Comparison of ENCODE assay signal across 8 mouse cellular contexts in genomic region chr1:66817865-66818315, GRCm38 (mm10). TPM values are rescaled to one million over a fixed set of nuclear protein-coding genes. Genes with fewer than 3 reads are reported as not detected.
DNase-seq lines count a peak whose midpoint lies in the region; ATAC-seq and TF ChIP-seq lines count a peak whose summit lies in the region.

No protein-coding gene starts in this region.

- peak overlapping the region; percentile 62 for H3K4me3 ChIP-seq in heart, embryonic 11.5 days (ENCODE audit: low read depth, low read length)
- H3K4me3 ChIP-seq in C2C12 (ENCODE audit: insufficient read depth, poor library complexity, severe bottlenecking) = peak overlapping the region; percentile 56
- peak overlapping the region; percentile 85 for H3K4me3 ChIP-seq in cortical plate, adult 2 months (ENCODE audit: insufficient read depth, low read length)
- H3K4me3 ChIP-seq in intestine, embryonic 15.5 days (replicated peaks) = peak overlapping the region; percentile 84
- peak overlapping the region; percentile 77 for H3K4me3 ChIP-seq in neural tube, embryonic 12.5 days

- no peaks in the 10 kb centered on the region for H3K27me3 ChIP-seq in heart, embryonic 11.5 days (ENCODE audit: control insufficient read depth, insufficient read depth, low read length)
- H3K27me3 ChIP-seq in C2C12 (ENCODE audit: control insufficient read depth, insufficient read depth, insufficient read length) = no peaks in the 10 kb centered on the region
- H3K27me3 ChIP-seq in intestine, embryonic 15.5 days (replicated peaks) = no peaks in the 10 kb centered on the region
- H3K27me3 ChIP-seq in neural tube, embryonic 12.5 days (replicated peaks) = 0 out of 2 replicates have a peak, but pooled peaks cover 2% of the 10 kb centered on the region

- H3ac ChIP-seq in C2C12 (ENCODE audit: control insufficient read depth, insufficient read length, low read depth) = peak overlapping the region; percentile 70

- peaks cover 10% of the 10 kb centered on the region for H3K79me3 ChIP-seq in C2C12 (ENCODE audit: low read depth)

- H3K36me3 ChIP-seq in heart, embryonic 11.5 days (ENCODE audit: control insufficient read depth, insufficient read depth, low read length) = no peaks in the 10 kb centered on the region
- no peaks in the 10 kb centered on the region for H3K36me3 ChIP-seq in C2C12 (ENCODE audit: control insufficient read depth, insufficient read depth)
- H3K36me3 ChIP-seq in intestine, embryonic 15.5 days = no peaks in the 10 kb centered on the region
- H3K36me3 ChIP-seq in neural tube, embryonic 12.5 days = no peaks in the 10 kb centered on the region

- TF ChIP-seq CTCF in C2C12 (IDR thresholded peaks at IDR 0.05; ENCODE audit: control insufficient read depth, insufficient read depth, insufficient read length) = no peak
- no peak for TF ChIP-seq CTCF in cortical plate, adult 2 months (IDR thresholded peaks at IDR 0.05; ENCODE audit: extremely low read depth, insufficient read depth, low read length)

- ATAC-seq in heart, embryonic 11.5 days (replicated peaks; ENCODE audit: insufficient number of reproducible peaks, low FRiP score, low TSS enrichment) = 0 out of 2 replicates have a peak, but pooled peaks have one; percentile 19
- ATAC-seq in intestine, embryonic 15.5 days = peak; percentile 60
- ATAC-seq in neural tube, embryonic 12.5 days (ENCODE audit: low FRiP score, low read depth) = peak; percentile 61

- no peak for TF ChIP-seq POLR2A in cortical plate, adult 2 months (IDR thresholded peaks at IDR 0.05; ENCODE audit: extremely low read depth, insufficient read depth, low read length)

- peak overlapping the region; percentile 97 for H3K27ac ChIP-seq in heart, embryonic 11.5 days (ENCODE audit: low read depth, low read length)
- no peak overlapping the region for H3K27ac ChIP-seq in cortical plate, adult 2 months (ENCODE audit: insufficient read depth, low read length)
- H3K27ac ChIP-seq in intestine, embryonic 15.5 days = peak overlapping the region; percentile 97
- H3K27ac ChIP-seq in neural tube, embryonic 12.5 days = peak overlapping the region; percentile 95; the same call in 1 of the 2 replicates

- peak overlapping the region; percentile 93 for H3K9ac ChIP-seq in heart, embryonic 11.5 days (ENCODE audit: low read depth, low read length)
- H3K9ac ChIP-seq in intestine, embryonic 15.5 days = peak overlapping the region; percentile 79
- H3K9ac ChIP-seq in neural tube, embryonic 12.5 days = peak overlapping the region; percentile 90

- DNase-seq in heart, adult 9 months (ENCODE audit: low spot score in 2 of 2) = no peak
- no peak for DNase-seq in cerebellum, adult 11-12 months
- no peak for DNase-seq in adrenal gland, adult 18-20 months (ENCODE audit: low spot score in 2 of 2)

- peak overlapping the region; percentile 86 for H3K4me2 ChIP-seq in heart, embryonic 11.5 days
- H3K4me2 ChIP-seq in intestine, embryonic 15.5 days (replicated peaks) = peak overlapping the region; percentile 83
- H3K4me2 ChIP-seq in neural tube, embryonic 12.5 days (replicated peaks) = peak overlapping the region; percentile 75

- peaks cover 8% of the 10 kb centered on the region; the same call in 1 of the 2 replicates for H3K4me1 ChIP-seq in heart, embryonic 11.5 days (ENCODE audit: control insufficient read depth, insufficient read depth, low read length)
- H3K4me1 ChIP-seq in cortical plate, adult 2 months (ENCODE audit: control insufficient read depth, insufficient read depth, low read length) = peaks cover 4% of the 10 kb centered on the region; the same call in 1 of the 2 replicates
- no peaks in the 10 kb centered on the region for H3K4me1 ChIP-seq in intestine, embryonic 15.5 days (replicated peaks)
- peaks cover 17% of the 10 kb centered on the region for H3K4me1 ChIP-seq in neural tube, embryonic 12.5 days

- H3K9me3 ChIP-seq in heart, embryonic 11.5 days (replicated peaks; ENCODE audit: control insufficient read depth, low read length) = no peaks in the 10 kb centered on the region
- H3K9me3 ChIP-seq in intestine, embryonic 15.5 days = no peaks in the 10 kb centered on the region
- no peaks in the 10 kb centered on the region for H3K9me3 ChIP-seq in neural tube, embryonic 12.5 days

- peaks cover 34% of the 10 kb centered on the region for H3K79me2 ChIP-seq in C2C12 (ENCODE audit: control insufficient read depth, insufficient read depth)

- WGBS in heart, embryonic 11.5 days (ENCODE audit: insufficient replicate concordance) = under 1% methylated on average over 20 of the region's 20 CpGs
- WGBS in intestine, embryonic 15.5 days = under 1% methylated on average over 20 of the region's 20 CpGs
- WGBS in neural tube, embryonic 12.5 days = under 1% methylated on average over 20 of the region's 20 CpGs

TF ChIP-seq in C2C12, 6 proteins besides CTCF, POLR2A, EP300 and RAD21:
- TF ChIP-seq MYOD1 (IDR thresholded peaks at IDR 0.05; ENCODE audit: control insufficient read depth, insufficient read length, low read depth) = no peak

RNA-seq across cellular contexts. Expression of gene Kansl1l, which starts 0.5 kb away (rescaled TPM):
- 7.3 and 9.3 TPM in 2 replicates for polyA plus RNA-seq in heart, embryonic 11.5 days (2014; fragmentation: Nextera tagmentation; extraction: Ambion mirVana)
- 1.9 TPM for polyA plus RNA-seq in C2C12 (2012; fragmentation: generic; extraction: Trizol)
- polyA plus RNA-seq in cortical plate, adult 2 months (2012; rRNA removed) = 7.9 and 8.0 TPM in 2 replicates
- 12.0 and 12.1 TPM in 2 replicates for polyA plus RNA-seq in intestine, embryonic 15.5 days (2015; fragmentation: Nextera tagmentation; extraction: Ambion mirVana)
- 19.2 and 20.5 TPM in 2 replicates for polyA plus RNA-seq in neural tube, embryonic 12.5 days (2016; fragmentation: Nextera tagmentation; extraction: Ambion mirVana)
- total RNA-seq in adrenal gland, adult 18-20 months (2021) = 10 to 100 TPM; 16.4 to 17.5 TPM

RNA-seq across cellular contexts. Expression of gene Acadl, which starts 45.2 kb away (rescaled TPM):
- polyA plus RNA-seq in heart, embryonic 11.5 days (2014; fragmentation: Nextera tagmentation; extraction: Ambion mirVana) = 257 and 291 TPM in 2 replicates
- polyA plus RNA-seq in C2C12 (2012; fragmentation: generic; extraction: Trizol) = 96.7 TPM
- 30.0 and 31.8 TPM in 2 replicates for polyA plus RNA-seq in cortical plate, adult 2 months (2012; rRNA removed)
- polyA plus RNA-seq in intestine, embryonic 15.5 days (2015; fragmentation: Nextera tagmentation; extraction: Ambion mirVana) = 227 and 229 TPM in 2 replicates
- 55.7 and 60.4 TPM in 2 replicates for polyA plus RNA-seq in neural tube, embryonic 12.5 days (2016; fragmentation: Nextera tagmentation; extraction: Ambion mirVana)
- 100 to 1,000 TPM; 516 to 719 TPM for total RNA-seq in adrenal gland, adult 18-20 months (2021)
